Mouse (Mus musculus) activated CD4-positive, CD25-positive, alpha-beta regulatory T cell, adult 4 months (primary cell): ENCODE data around the gene Gatad2a. TPM values are rescaled to one million over a fixed set of nuclear protein-coding genes. Genes with fewer than 3 reads are reported as not detected.
A peak's percentile ranks its signal among the peaks of the same experiment; 100 is the strongest.

Source experiments
- ATAC-seq: one replicate; pipeline ENCODE4 v1.8.0; 2017
- polyA plus RNA-seq, 2 experiments: library from polyadenylated mRNA; unstranded; fragments of 100-300 nt; shearing (Covaris generic); gene quantifications; one replicate each; pipeline ENCODE4 v1.2.1; 2017

Gene Gatad2a
- polyA plus RNA-seq, 2 experiments from 2014 or later: 22.9 to 25.8 TPM

DNA sequence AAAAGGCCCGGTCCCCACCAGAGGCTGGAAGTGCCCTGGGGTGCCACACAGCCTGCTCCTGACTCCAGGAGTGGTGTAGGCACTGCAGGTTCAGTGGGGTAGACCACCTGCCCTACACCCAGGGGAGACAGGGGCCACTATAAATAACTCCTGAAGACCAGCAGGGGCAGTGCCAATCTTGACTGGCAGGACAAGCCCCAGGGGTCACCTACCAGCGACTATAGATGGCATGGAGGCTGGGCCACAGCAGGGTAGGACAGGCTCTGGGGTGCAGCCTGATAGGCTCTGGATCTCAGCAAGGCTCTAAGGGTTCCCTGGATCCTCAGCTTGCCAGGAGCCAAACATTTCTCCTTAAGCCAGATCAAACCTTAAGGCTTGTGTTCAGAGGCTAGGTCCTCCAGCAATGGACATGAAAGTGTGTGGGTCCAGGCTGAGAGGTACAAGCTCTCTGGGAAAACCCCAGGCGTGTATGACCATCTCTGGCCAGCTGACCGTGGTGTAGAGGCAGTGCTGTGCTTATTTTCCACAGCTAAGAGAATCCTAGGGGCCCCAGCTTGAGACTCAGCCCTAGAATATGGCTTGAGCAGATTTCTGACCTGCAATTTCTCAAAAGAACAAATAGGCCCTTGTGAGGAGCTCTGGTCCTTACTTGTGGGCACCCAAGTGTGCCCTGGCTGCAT is 100.3 kb downstream of the Gatad2a start:
- no peak for ATAC-seq

DNA sequence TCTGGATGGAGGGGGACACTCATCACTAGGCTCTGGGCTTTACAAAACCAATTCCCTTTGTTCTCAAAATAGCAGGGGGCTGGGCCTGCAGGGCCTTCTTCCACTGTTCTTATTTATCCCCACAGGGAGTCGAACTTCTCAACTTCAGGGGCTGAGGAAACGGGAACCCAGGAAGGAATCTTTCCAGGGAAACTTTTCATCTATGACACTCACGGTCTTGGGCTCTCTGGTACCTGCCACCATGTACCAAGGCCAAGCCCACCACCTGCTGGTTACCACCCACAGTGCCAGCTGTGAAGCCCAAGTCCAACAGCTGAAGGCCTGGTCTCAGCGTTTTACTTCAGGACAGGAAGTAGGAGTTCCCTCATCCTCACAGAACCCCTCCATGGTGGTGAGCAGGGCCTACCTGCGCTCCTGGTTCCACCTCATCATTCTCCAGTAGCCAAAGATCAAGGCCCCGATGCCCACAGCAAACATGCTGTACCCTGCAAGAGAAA is 101.3 kb downstream of the Gatad2a start:
- no peak for ATAC-seq

DNA sequence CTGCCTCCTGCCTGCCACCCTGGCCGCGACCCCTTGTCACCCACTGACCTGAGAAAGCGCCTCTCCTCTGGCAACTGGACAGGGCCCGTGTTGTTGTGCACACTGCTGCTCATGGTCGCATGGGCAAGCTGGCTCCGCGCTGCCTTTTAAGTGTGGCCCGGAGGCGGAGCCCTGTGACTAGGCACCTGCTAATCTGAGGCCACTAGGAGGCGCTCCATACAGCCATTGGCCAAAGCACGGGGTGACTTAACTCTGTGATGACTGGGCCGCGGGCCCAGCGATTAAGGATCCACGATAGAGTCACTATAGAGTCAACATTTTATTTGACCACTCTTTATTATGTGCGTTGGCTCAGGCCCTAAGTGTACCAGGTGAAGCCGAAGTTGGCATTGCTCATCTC is 102.3 kb downstream of the Gatad2a start:
- ATAC-seq: no peak

DNA sequence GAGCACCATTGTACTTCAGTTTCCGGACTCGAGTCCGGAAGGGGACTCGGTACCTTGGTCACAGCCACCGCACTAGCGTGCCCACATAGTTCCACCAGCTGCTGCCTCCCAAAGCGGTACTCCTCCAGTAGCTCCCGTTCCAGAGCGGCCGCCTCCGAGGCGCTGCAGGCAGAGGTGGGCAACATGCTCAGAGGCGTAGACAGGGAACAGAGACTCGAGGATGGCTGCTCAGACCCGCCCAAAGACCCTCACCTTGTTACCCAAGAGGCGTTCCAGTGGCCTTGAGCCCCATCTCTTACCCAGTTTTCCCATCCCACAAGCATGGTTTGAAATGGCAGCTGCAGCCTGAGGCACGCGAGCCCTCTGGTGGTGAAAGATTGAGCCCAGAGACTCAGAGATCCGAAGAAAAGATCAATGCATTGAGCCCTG is 105.4 kb downstream of the Gatad2a start:
- no peak for ATAC-seq

DNA sequence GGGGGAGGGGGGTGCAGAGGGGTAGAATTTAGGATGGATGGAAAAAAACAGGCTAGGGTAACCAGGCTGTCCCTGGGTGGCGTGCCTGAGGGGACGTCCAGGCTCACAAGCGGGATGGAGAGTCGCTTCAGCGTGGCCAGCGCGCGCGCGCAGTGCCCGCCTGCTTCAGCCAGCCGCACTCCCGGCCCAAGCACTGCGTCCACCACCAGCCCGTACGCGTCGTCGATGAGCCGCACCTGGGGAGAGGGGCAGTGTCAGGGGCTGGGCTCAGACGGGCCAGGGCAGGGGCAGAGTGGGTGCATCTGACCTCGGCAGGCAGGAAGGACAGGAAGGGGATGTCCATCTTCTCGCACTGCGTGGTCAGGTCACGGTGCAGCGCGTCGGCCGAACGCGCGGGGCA is 107.3 kb downstream of the Gatad2a start:
- ATAC-seq: no peak

DNA sequence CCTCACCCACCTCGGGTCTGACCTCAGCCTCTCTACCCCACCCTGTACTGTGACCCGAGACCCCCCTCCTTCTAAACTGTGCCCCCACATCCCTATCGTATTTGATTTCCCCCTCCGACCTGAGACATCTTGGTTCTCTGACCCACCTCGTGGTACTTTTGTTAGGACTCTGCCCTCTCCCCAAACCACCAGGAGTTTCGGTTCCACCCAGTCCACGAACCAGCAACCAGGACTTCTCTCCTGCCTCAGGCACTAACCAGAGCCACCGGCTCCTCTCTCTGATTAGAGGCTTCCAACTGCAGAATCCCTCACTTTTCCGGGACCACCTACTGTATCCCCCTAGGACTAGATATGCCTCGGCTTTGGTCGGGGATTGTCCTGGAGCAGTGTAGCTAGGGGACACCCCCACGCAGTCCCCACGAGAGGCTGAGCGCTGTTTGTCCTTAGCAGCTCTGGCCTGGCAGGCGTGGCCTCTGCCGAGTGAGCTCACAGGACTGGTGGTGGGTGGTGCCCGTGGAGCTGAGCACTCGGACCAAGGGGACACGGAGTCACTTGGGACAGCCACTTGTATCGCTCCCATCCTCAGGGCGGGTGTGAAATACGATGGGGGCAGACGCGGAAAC is 107.8 kb downstream of the Gatad2a start:
- ATAC-seq: no peak

DNA sequence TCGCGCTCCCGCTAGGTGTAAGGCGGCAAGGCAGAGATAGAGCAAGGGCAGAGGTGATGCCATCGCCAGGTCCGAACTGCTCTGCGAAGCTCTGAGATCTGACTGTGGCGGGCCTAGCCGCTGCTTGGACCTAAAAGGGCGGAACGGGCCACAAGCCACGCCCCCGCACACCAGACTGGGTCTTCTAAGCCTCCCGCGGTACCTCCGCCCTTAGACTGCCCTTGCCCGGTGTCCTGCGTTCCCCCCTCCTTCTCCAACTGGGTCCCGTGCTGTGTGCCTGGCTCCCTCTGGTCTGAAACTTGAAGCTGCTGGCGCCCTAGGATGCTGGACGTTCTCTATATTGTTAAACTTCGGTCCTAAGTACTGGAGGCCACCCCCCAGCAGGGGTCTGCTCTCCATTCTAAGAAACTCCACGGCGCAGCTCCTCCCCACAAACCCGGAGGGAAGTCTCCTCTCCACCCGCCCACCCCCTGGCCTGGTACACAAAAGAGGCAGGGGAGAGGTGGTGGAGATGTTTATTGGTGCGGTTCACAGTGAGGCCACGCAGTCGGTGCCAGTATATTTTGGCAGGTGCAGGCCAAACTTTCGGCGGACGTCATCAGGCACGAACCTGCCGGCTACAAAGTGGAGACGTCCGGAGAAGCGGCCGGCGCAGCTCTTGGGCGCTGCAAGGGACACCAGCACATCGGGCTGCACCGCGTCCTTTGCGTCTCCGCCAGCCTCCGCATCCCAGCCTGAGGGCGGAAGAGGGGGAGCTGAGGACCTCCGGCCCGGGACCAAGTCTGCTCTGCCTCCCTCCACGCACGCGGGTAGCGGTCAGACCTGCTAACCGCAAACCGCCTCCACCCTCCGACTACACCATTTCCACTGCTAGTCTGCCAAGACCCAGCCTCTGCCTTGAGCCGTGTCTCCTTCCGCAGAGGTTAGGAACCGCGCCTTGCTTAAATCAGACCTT is 108.6 kb downstream of the Gatad2a start, which contains the start of gene Cilp2:
Gene Cilp2, minus strand, starts transcription at position 399 of the 955 bp plus-strand sequence.
- peak; percentile 40 for ATAC-seq

DNA sequence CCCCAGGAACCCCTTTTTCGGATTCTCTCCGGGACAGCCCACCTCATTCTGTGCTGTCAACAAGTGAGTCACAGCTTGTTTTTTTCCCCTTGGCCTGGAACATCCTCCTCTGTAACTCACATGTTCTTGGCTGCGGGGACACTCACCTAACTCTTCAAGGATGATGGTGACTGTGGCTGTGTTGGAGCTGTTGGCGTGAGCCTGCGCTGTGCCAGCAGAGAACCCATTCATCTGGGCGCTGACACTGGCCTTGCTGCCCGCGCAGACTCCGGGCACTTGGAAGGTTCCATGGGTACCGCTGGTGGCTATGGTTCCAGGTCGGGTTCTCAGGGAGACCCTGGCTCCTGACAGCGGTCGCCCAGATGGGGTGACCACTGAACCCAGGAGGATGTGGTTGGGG is 112.0 kb downstream of the Gatad2a start:
- ATAC-seq: no peak

DNA sequence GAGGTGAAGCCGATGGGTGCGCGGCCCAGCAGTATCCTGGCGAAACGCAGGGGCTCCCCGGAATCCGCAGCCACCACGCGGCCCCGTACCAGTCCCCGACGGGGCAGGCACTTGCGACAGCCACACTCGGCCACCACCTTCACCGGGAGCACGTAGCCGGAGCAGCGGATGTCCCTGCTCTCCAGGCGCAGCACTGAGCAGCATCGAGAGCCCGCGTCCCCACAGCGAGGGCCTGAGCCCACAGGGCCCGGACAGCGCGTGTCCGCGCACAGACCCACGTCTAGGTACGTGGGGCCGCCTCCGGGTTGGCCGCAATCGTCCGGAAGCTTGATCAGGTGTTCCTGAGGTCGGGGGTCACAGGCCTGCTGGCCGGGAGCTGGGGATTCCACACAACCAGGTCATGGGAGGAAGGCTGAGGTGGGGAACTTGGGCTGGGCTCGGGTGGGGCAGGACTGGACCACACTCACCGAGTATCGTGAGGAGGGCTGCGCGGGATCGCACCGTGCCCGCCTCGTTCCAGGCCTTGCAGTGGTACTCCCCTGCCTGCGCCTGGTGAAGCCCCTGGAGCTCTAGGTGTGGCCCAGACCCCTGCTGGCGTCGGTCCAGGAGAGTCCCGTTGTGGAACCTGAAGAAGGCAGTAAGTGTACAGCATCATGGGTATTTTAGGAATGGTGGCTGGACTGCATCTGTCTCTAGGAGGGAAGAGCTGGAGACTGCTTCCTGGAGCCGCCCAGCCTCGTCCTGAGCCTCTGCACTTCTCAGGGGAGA is 113.2 kb downstream of the Gatad2a start:
- ATAC-seq: no peak

DNA sequence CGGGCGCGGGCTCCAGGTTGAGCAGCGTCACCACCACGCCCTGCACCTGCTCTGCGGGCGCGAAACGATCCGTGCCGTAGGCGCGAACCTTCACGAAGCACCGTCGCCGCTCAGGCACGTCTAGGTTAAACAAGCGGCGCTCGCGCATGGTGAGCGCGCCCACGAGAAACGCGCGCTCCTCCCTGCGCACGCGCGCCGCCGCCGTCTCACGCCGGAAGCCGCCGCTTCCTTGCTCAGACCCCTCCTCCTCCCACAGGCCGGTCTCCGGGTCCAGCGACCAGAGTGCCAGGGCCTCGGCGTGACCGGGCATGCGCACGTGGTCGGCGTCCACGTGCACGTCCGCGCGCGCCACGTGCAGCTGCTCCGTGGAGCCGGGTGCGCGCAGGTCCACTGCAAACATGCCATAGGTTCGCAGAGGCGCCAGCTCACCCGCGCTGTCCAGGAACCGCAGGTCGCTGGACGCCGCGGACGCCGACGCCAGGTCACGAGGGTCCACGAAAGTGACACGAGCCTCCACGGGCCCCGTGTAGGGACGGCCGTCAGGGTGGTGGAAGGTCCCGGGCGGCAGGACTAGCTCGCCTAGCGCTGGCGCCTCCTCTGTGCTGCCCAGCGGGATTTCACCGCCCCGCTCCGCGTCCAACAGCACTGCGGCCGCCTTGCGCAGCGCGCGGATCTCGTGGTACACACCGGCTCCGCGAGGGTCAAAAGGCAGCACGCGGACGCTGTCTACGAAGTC is 114.0 kb downstream of the Gatad2a start:
- no peak for ATAC-seq

DNA sequence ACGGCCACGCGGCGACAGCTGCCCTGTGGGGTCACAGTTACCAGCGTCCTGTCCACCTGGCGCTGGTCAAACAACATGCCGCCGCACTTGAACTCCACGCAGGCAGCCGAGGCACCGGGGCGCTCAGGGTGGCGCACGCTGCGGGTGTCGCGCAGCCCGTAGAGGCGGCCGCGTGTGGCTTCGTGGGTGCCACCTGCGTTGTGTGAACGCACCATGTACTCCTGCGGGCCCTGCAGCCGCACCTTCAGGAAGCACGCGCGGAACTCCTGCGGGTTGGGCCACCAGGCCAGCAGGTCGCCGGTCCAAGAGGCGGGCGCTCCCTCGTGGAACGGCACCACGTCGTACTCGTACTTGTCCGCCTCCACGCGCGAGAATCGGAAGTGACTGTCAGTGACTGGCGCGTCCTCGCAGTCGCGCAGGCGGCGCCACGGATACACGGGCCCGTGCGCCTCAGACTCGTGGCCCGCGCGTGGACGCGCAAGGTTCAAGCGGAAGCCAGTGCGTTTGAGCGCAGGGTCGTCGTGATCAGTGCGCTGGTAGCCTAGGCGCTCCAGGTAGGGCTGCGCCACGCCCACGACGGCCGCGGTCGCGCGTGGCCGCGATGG is 114.8 kb downstream of the Gatad2a start:
- no peak for ATAC-seq

DNA sequence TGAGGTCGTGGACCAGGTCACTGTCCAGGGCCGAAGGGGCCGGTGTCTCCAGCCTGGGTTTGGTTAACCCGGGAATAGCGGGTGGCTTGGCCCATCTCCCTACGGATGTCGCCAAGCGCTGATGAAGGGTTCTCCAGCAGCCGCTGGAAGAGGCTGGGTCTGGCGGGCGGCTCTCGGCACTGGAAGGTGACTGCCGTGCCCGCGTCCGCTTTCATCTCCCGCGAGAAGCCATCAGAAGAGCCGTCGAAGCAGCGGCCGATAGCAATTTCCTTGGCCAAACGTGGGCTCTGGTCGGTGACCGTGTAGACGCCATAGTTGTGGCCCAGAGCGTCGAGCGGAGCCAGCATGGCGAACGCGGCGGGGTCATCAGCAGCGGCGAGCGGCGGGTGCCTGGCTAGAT is 115.3 kb downstream of the Gatad2a start:
- no peak for ATAC-seq

DNA sequence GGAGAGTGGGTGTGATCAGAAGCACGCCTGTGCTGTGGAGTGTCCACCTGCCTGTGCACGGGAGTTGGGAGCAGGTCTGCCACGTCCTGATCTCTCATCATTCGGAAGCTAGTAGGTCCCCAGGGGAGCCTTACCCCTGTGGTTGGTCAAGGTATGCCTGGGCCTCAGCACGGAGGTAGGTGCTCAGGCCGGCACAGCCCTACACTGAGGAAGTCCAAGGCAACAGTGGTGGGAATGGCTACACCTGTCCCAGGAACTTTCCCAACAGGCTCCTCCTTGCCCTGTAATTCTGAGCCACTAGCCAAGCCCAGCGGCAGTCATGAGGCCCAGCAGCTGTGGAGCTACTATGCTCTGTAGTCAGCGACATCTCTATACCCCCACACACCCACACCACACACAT is 116.5 kb downstream of the Gatad2a start:
- ATAC-seq: no peak

DNA sequence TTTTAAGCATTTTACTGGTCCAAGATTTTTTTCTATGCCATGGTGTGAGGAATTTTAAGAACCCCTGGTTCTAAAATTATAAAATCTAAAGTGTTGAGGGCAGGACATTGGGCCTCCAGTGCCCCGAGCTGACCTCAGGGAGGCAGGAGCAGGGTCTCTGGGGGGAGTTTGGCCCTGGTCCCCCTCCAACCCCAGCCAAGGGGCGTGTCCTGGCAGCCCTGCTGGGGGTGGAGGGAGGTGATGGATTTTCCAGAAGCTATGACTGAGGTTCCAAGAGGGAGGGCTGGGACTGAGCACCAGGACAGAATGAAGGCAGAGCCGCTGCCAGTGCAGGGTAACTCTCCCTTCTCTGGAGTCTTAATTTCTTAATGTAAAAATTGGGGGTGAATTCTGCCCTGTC is 118.2 kb downstream of the Gatad2a start:
- ATAC-seq: no peak

DNA sequence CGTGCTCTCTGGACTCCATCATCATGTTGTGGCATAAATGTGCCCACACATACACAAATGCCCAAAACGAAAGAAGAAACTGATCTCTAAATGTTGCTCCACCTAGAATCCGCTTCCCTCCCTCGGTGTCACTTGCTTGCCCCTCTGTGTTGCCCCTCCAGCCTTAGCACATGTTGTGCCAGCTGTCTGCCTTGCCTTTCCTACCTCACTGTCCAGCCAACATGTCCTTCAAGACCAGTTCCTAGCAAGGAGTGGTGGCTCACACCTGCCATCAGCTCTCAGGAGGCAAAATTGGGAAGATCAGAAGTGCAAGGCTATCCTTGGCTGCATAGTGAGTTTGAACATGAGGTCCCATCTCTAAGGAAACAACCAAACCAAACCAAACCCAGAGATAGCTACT is 118.8 kb downstream of the Gatad2a start:
- ATAC-seq: no peak

DNA sequence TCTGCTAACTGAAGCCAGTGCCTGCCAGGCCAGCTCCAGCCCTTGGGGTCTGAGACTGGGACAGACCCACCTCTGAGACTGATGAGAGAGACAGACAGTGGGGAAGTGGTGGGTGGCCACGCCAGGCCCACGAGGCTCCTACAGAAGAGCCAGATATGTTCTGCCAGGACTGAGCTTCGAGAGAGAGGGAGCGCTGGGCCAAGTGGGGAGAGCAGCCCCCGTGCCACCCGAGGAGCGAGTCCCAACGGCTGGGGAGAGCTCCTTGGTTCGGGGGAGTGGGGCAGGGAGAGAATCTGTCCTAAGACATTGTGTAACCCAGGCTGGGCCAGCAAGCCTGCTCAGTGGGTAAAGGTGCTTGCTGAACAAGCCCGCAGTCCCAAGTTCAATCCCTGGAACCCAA is 119.2 kb downstream of the Gatad2a start:
- no peak for ATAC-seq

DNA sequence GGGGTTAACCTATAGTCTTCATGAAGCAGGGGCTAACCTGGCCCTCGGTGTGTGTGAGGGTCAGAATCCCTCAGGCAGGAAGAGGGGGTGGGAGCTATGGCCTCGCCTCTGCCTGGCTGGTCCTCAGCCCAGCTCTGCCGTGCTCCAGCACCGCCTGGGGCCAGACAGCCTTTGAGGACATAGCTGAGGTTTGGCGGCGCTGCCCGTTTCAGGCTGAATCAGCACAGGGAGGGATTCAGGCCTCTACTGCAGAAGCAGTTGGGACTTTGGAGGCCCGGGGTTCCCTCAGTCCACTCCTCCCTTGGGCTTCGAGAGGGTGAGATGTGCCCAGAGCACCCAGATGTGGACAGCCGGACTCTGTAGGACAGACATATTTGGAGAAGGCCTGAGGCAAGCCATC is 120.1 kb downstream of the Gatad2a start:
- no peak for ATAC-seq

DNA sequence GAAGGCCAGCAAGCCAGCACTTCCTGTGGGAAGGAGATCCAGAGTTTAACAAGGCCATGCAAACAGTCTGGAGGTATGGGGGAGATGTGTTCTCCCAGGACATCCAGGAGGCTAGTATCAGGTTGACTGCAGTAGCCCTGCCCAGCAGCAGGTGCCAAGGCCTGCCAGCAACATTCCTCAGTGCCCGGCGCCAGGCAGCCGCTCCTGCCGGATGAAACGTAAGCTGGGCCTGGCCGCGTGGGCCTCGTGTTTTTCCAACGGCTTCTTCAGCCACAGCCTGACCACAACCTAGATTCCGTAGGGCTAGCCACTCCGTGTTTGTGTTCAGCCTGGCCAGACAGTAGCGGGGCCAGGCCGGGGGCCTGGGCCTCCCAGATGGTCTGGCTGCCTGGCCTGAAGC is 121.5 kb downstream of the Gatad2a start:
- ATAC-seq: no peak

DNA sequence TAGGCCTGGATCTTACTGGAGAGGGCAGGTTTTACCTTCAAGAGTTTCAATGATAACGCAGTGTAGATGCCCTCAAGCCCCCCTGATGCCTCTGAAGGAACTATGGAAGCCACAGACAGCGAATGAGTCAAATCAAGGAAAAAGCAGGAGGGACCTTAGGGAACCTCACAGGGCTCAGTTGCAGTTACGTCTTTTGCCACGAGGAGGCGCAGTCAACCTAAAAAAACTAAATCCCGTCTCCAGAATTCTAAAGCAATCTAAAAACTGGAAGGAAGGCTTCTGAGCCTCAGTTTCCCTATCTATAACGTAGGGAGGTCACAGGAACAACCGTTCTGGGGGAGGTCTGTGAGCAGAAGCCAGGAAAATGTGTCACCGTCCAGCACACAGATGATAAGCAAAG is 122.0 kb downstream of the Gatad2a start:
- ATAC-seq: no peak

DNA sequence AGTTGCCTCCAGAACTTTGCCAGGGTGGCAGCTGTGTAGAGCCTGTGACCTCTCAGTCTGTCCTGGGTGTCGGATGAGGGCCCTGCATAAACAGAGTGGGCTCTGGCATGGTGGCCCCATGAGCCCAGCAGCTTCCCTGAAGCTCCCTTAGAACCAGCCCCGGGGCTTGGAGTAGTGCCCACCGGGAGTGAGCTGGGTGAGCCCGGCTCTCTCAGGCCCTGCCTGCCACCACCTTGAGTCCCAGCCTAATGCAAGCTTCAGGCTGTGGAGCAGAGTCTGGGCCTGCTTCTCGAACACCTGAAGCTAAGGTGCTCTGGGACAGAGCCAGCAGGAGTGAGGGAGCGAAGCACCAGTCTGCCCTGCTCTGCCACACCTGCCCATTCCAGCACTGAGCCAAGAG is 125.3 kb downstream of the Gatad2a start:
- ATAC-seq: no peak
